Mouse (Mus musculus) heart, adult 2 months (tissue): ENCODE measurements around the gene Clec2g. TPM values are rescaled to one million over a fixed set of nuclear protein-coding genes. Genes with fewer than 3 reads are reported as not detected.

Source experiments
- DNase-seq, 2 experiments: peaks; one replicate each; pipeline ENCODE4 v3.0.0; 2021
- H3K27ac ChIP-seq: fragments of 200-600 bp; 2 replicates; pipeline ENCODE4 v1.8.1; 2022
- H3K27me3 ChIP-seq: fragments of 200-500 bp; 2 replicates; pipeline ENCODE4 v1.6.1; 2012; ENCODE audit warnings: mild to moderate bottlenecking, low read length, inconsistent platforms, mixed read lengths; ENCODE audit not compliant: control insufficient read depth, insufficient read depth
- H3K36me3 ChIP-seq: fragments of 200-500 bp; 2 replicates; pipeline ENCODE4 v1.6.1; 2012; ENCODE audit warnings: low read length, inconsistent platforms; ENCODE audit not compliant: control insufficient read depth, insufficient read depth
- H3K4me1 ChIP-seq: fragments of 200-500 bp; 2 replicates; pipeline ENCODE4 v1.6.1; 2011; ENCODE audit warnings: low read length; ENCODE audit not compliant: control insufficient read depth, insufficient read depth
- H3K4me3 ChIP-seq: fragments of 200-600 bp; 2 replicates; pipeline ENCODE4 v1.8.1; 2022
- H3K79me2 ChIP-seq: fragments of 200-500 bp; replicated peaks from 2 replicates; pipeline ENCODE4 v1.6.1; 2012; ENCODE audit warnings: mild to moderate bottlenecking, inconsistent platforms, low read length, moderate library complexity, mixed read lengths; ENCODE audit not compliant: control insufficient read depth, insufficient read depth
- H3K9ac ChIP-seq: fragments of 200-500 bp; 2 replicates; pipeline ENCODE4 v1.6.1; 2012; ENCODE audit warnings: low read depth, mild to moderate bottlenecking, control low read depth, inconsistent platforms, low read length, mixed read lengths
- CTCF ChIP-seq: fragments of 200-600 bp; IDR thresholded peaks from 2 replicates; pipeline ENCODE4 v1.8.1; 2022; ENCODE audit warnings: antibody characterized with exemption, mild to moderate bottlenecking, moderate library complexity
- EP300 ChIP-seq: fragments of 200-500 bp; IDR thresholded peaks from 2 replicates; pipeline ENCODE4 v1.6.1; 2011; ENCODE audit warnings: low read depth, low read length, control low read depth; ENCODE audit not compliant: insufficient read depth
- POLR2A ChIP-seq: fragments of 200-500 bp; IDR thresholded peaks from 2 replicates; pipeline ENCODE4 v1.6.1; 2011; ENCODE audit warnings: mild to moderate bottlenecking, low read depth, low read length, control low read depth; ENCODE audit not compliant: insufficient read depth
- WGBS: fragments of 180-500 bp; shearing (Covaris S2); methylation state at CpG from one replicate; pipeline ENCODE4 v1.1.7; 2018; 5-methylcytosine and 5-hydroxymethylcytosine counted together
- intact Hi-C: fragments of 180-260 bp; cut with DNase I; formaldehyde crosslinking; loops from one replicate; pipeline ENCODE4 v1.15.1; 2025
- polyA plus RNA-seq: library from polyadenylated mRNA; depleted of rRNA; stranded (reverse); fragments of >200 nt; gene quantifications from 2 replicates; pipeline ENCODE4 v1.2.3, GENCODE M21; 2012
- total RNA-seq, 2 experiments: library from RNA; stranded (reverse); gene quantifications; 2 replicates each; pipeline ENCODE4 v1.2.3; 2021

The Clec2g gene
- total and polyA plus RNA-seq, 3 experiments: 1.5 to 2.9 TPM; not detected in 1

- no peak overlapping the region for H3K4me3 ChIP-seq
- intact Hi-C loops: no loop called here
- no peaks in the 10 kb centered on the region for H3K27me3 ChIP-seq
- DNase-seq: no peak
- peaks cover 5% of the 10 kb centered on the region; the same call in 1 of the 2 replicates for H3K4me1 ChIP-seq
- no peak overlapping the region for H3K27ac ChIP-seq
- H3K79me2 ChIP-seq: no peaks in the 10 kb centered on the region
- TF ChIP-seq CTCF: no peak
- no peak for TF ChIP-seq POLR2A
- no peak for TF ChIP-seq EP300
- no peaks in the 10 kb centered on the region for H3K36me3 ChIP-seq
- 76% methylated on average over 2 of the region's 2 CpGs for WGBS
- no peak overlapping the region for H3K9ac ChIP-seq
Observed at GRCm38 (mm10) chr6:128992337-128992736, 58.2 kb downstream of the Clec2g start.

- 65% methylated on average over 3 of the region's 3 CpGs for WGBS
- H3K27ac ChIP-seq: peak overlapping the region; percentile 31; the same call in 1 of the 2 replicates
- no peaks in the 10 kb centered on the region for H3K79me2 ChIP-seq
- no peaks in the 10 kb centered on the region for H3K36me3 ChIP-seq
- intact Hi-C loops: no loop called here
- TF ChIP-seq EP300 (no peak), POLR2A (no peak), CTCF (no peak)
- no peak overlapping the region for H3K4me3 ChIP-seq
- H3K4me1 ChIP-seq: peaks cover 5% of the 10 kb centered on the region; the same call in 1 of the 2 replicates
- H3K27me3 ChIP-seq: no peaks in the 10 kb centered on the region
- no peak for DNase-seq
- H3K9ac ChIP-seq: no peak overlapping the region
Observed at GRCm38 (mm10) chr6:128992753-128993152, 58.6 kb downstream of the Clec2g start.

- WGBS: 68% methylated on average over 2 of the region's 2 CpGs
- H3K9ac ChIP-seq: no peak overlapping the region
Observed at GRCm38 (mm10) chr6:128993221-128993620, 59.0 kb downstream of the Clec2g start.

GRCm38 (mm10) chr6:128994336-128994735, 60.2 kb downstream of the Clec2g start:
- DNase-seq: no peak
- H3K4me3 ChIP-seq: no peak overlapping the region
- H3K27me3 ChIP-seq: no peaks in the 10 kb centered on the region
- intact Hi-C loops: no loop called here
- H3K79me2 ChIP-seq: no peaks in the 10 kb centered on the region
- H3K4me1 ChIP-seq: peaks cover 5% of the 10 kb centered on the region; the same call in 1 of the 2 replicates
- WGBS: 67% methylated on average over 4 of the region's 4 CpGs
- no peak for TF ChIP-seq EP300
- TF ChIP-seq CTCF: no peak
- no peak for TF ChIP-seq POLR2A
- H3K36me3 ChIP-seq: no peaks in the 10 kb centered on the region
- no peak overlapping the region for H3K9ac ChIP-seq
- H3K27ac ChIP-seq: no peak overlapping the region

More at GRCm38 (mm10) chr6:128993221-128993620, 59.0 kb downstream of the Clec2g start:
- TF ChIP-seq EP300 (no peak), POLR2A (no peak), CTCF (no peak)
- H3K27me3 ChIP-seq: no peaks in the 10 kb centered on the region
- no peak overlapping the region for H3K4me3 ChIP-seq
- H3K36me3 ChIP-seq: no peaks in the 10 kb centered on the region
- no peaks in the 10 kb centered on the region for H3K79me2 ChIP-seq
- DNase-seq: no peak
- H3K4me1 ChIP-seq: peaks cover 5% of the 10 kb centered on the region; the same call in 1 of the 2 replicates
- H3K27ac ChIP-seq: peak overlapping the region; percentile 31; the same call in 1 of the 2 replicates
- intact Hi-C loops: no loop called here

GRCm38 (mm10) chr6:128994742-128995141, 60.6 kb downstream of the Clec2g start:
- H3K4me1 ChIP-seq: peaks cover 5% of the 10 kb centered on the region; the same call in 1 of the 2 replicates
- intact Hi-C loops: no loop called here
- no peak for DNase-seq
- H3K79me2 ChIP-seq: no peaks in the 10 kb centered on the region
- H3K27ac ChIP-seq: no peak overlapping the region
- H3K9ac ChIP-seq: no peak overlapping the region
- no peak for TF ChIP-seq CTCF
- no peaks in the 10 kb centered on the region for H3K27me3 ChIP-seq
- WGBS: 84% methylated on average over 5 of the region's 5 CpGs
- no peak overlapping the region for H3K4me3 ChIP-seq
- H3K36me3 ChIP-seq: no peaks in the 10 kb centered on the region

GRCm38 (mm10) chr6:128995250-128996053, 61.3 kb downstream of the Clec2g start:
- Histone ChIP-seq H3K4me3 (no peak overlapping the region), H3K4me1 (peaks cover 5% of the 10 kb centered on the region; the same call in 1 of the 2 replicates), H3K27me3 (no peaks in the 10 kb centered on the region), H3K36me3 (no peaks in the 10 kb centered on the region), H3K27ac (no peak overlapping the region), H3K9ac (no peak overlapping the region), H3K79me2 (no peaks in the 10 kb centered on the region)
- intact Hi-C loops: no loop called here
- TF ChIP-seq POLR2A: no peak
- no peak for TF ChIP-seq EP300
- TF ChIP-seq CTCF: no peak
- WGBS: 82% methylated on average over 7 of the region's 7 CpGs
- DNase-seq: no peak
